Mouse (Mus musculus) olfactory bulb, adult 2 months (tissue): ENCODE results near the gene Stk38.

Experiments used
- CTCF ChIP-seq: fragments of 200-500 bp; IDR thresholded peaks from 2 replicates; pipeline ENCODE4 v1.5.1; 2012; ENCODE audit warnings: low read depth, mild to moderate bottlenecking, low read length, moderate library complexity; ENCODE audit not compliant: insufficient read depth
- POLR2A ChIP-seq: fragments of 200-500 bp; IDR thresholded peaks from 2 replicates; pipeline ENCODE4 v1.6.1; 2012; ENCODE audit warnings: mild to moderate bottlenecking, low read depth, low read length, moderate library complexity; ENCODE audit not compliant: insufficient read depth

DNA sequence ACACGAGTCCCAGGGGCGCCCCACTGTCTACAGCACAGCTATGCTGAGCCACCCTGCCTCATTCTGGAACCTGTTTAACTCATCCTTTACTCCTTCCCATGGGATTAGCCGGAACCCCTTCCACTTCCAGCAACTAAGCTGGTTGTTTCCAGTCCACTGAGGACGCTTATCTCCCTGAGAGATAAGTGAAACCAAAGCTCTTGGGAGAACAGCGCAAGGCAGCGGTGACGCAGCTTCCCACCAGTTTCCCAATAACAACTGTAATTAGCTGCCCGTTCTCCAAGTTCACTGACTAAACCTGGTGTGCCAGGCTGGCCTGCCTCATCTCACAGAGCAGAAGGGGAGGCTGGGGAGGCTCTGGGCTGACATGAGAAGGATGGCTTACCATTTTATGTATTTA, 86.7 kb downstream of the Stk38 start:
- no peak for TF ChIP-seq CTCF
- TF ChIP-seq POLR2A, result no peak
